Mouse (Mus musculus): Measurements from ENCODE around the gene Tgm5.
"Not testable (repeated sequence)": the region's sequence is repeated elsewhere in the genome, so short reads cannot be mapped to it uniquely, and the experiment has no call there.

Gene Tgm5

GRCm38 (mm10) chr2:121085480-121086185 is at the start of gene Tgm5:
Tgm5 (minus strand) TSS chr2:121085841.
- DNase-seq (ENCODE audit: low spot score in 2 of 2): no peak

- DNase-seq (ENCODE audit: low spot score in 2 of 2): no peak
These were observed 47.2 kb upstream of the Tgm5 start for GRCm38 (mm10) chr2:121132822-121133221.

GRCm38 (mm10) chr2:121128865-121129620 is 43.4 kb upstream of the Tgm5 start:
- DNase-seq (ENCODE audit: low spot score in 2 of 2): no peak

- DNase-seq (ENCODE audit: low spot score in 2 of 2): no peak
These were observed 41.9 kb upstream of the Tgm5 start for GRCm38 (mm10) chr2:121127536-121127935.

- DNase-seq (ENCODE audit: low spot score in 2 of 2): not testable (repeated sequence)
These were observed 40.7 kb upstream of the Tgm5 start for GRCm38 (mm10) chr2:121126302-121126701.

- DNase-seq (ENCODE audit: low spot score in 2 of 2): no peak
These were observed 33.6 kb upstream of the Tgm5 start for GRCm38 (mm10) chr2:121119260-121119659.

GRCm38 (mm10) chr2:121115418-121115817 is 29.8 kb upstream of the Tgm5 start:
- DNase-seq (ENCODE audit: low spot score in 2 of 2): no peak

- DNase-seq (ENCODE audit: low spot score in 2 of 2): no peak
These were observed 24.1 kb upstream of the Tgm5 start, which contains the start of gene Tgm7 for GRCm38 (mm10) chr2:121109695-121110094. Tgm7 (minus strand) TSS chr2:121109795.

GRCm38 (mm10) chr2:121105940-121106339 is 20.3 kb upstream of the Tgm5 start:
- DNase-seq (ENCODE audit: low spot score in 2 of 2): no peak

- DNase-seq (ENCODE audit: low spot score in 2 of 2): peak; percentile 23 to 76
These were observed 16.4 kb upstream of the Tgm5 start for GRCm38 (mm10) chr2:121102051-121102450.

GRCm38 (mm10) chr2:121089751-121090150 is 4.1 kb upstream of the Tgm5 start:
- DNase-seq (ENCODE audit: low spot score in 2 of 2): no peak

- no peak for DNase-seq (ENCODE audit: low spot score in 2 of 2)
These were observed 2.9 kb upstream of the Tgm5 start for GRCm38 (mm10) chr2:121088507-121088906.

GRCm38 (mm10) chr2:121082626-121083025 is 3.0 kb downstream of the Tgm5 start:
- no peak for DNase-seq (ENCODE audit: low spot score in 2 of 2)

GRCm38 (mm10) chr2:121074747-121075146 is 10.9 kb downstream of the Tgm5 start:
- DNase-seq (ENCODE audit: low spot score in 2 of 2): no peak

- no peak for DNase-seq (ENCODE audit: low spot score in 2 of 2)
These were observed 13.8 kb downstream of the Tgm5 start for GRCm38 (mm10) chr2:121071871-121072270.

GRCm38 (mm10) chr2:121069506-121069905 is 16.1 kb downstream of the Tgm5 start:
- DNase-seq (ENCODE audit: low spot score in 2 of 2): no peak

GRCm38 (mm10) chr2:121067116-121067515 is 18.5 kb downstream of the Tgm5 start:
- no peak for DNase-seq (ENCODE audit: low spot score in 2 of 2)

- DNase-seq (ENCODE audit: low spot score in 2 of 2): no peak
These were observed 24.3 kb downstream of the Tgm5 start for GRCm38 (mm10) chr2:121061315-121061714.

GRCm38 (mm10) chr2:121057997-121058396 is 27.6 kb downstream of the Tgm5 start:
- DNase-seq (ENCODE audit: low spot score in 2 of 2): no peak

- peak in 1 of 2 experiments; percentile 53 for DNase-seq (ENCODE audit: low spot score in 2 of 2)
These were observed 29.7 kb downstream of the Tgm5 start for GRCm38 (mm10) chr2:121055915-121056314.

GRCm38 (mm10) chr2:121054060-121054459 is 31.6 kb downstream of the Tgm5 start:
- DNase-seq (ENCODE audit: low spot score in 2 of 2): no peak

- no peak for DNase-seq (ENCODE audit: low spot score in 2 of 2)
These were observed 33.5 kb downstream of the Tgm5 start for GRCm38 (mm10) chr2:121052176-121052575.

GRCm38 (mm10) chr2:121045653-121046052 is 40.0 kb downstream of the Tgm5 start:
- DNase-seq (ENCODE audit: low spot score in 2 of 2): no peak

Data from spleen, postnatal 10 days (tissue).